ENCODE assay signal across 28 mouse cellular contexts in genomic region chr5:92227782-92228181, GRCm38 (mm10). TPM values are rescaled to one million over a fixed set of nuclear protein-coding genes. Genes with fewer than 3 reads are reported as not detected.
DNase-seq lines count a peak whose midpoint lies in the region; TF ChIP-seq lines count a peak whose summit lies in the region.
"Had no signal": no experiment of that assay in that cellular context is flagged by ENCODE, and none has a peak within 500 bp of the region (broad histone marks: within the 10 kb centered on the region; RNA-seq: fewer than 3 reads in every experiment).

No protein-coding gene starts in this region.

- H3K9me3 ChIP-seq in heart, embryonic 10.5 days: no peaks in the 10 kb centered on the region
- H3K9me3 ChIP-seq in MEL (replicated peaks; ENCODE audit: insufficient read depth, low read length): no peaks in the 10 kb centered on the region
- H3K9me3 ChIP-seq: embryonic facial prominence, embryonic 15.5 days; forebrain, embryonic 10.5 days; G1E had no signal

- WGBS in heart, embryonic 10.5 days: 84% methylated on average over 7 of the region's 7 CpGs

- no peak overlapping the region for H3K4me3 ChIP-seq in heart, embryonic 10.5 days
- no peak overlapping the region for H3K4me3 ChIP-seq in MEL (ENCODE audit: control insufficient read depth in 1 of 2, insufficient read depth in 1 of 2, low read depth in 2 of 2, low read length in 2 of 2)
- H3K4me3 ChIP-seq: embryonic facial prominence, embryonic 15.5 days; erythroblast, embryonic 14.5 days; forebrain, embryonic 10.5 days had no signal

- H3K27me3 ChIP-seq in heart, embryonic 10.5 days (ENCODE audit: insufficient read depth, poor library complexity, severe bottlenecking): no peaks in the 10 kb centered on the region
- peaks cover 0 to 2% of the 10 kb centered on the region in 2 experiments; a peak in 1 of 4 replicates for H3K27me3 ChIP-seq in MEL (ENCODE audit: control insufficient read depth in 1 of 2, insufficient read depth in 2 of 2, low read length in 2 of 2)
- H3K27me3 ChIP-seq: embryonic facial prominence, embryonic 15.5 days had no signal

- TF ChIP-seq POLR2A in MEL (IDR thresholded peaks at IDR 0.05; ENCODE audit: control insufficient read depth in 1 of 2, insufficient read depth in 1 of 2, low read depth in 1 of 2, low read length in 2 of 2, poor library complexity in 1 of 2): no peak

- no peak for TF ChIP-seq EP300 in MEL (IDR thresholded peaks at IDR 0.05; ENCODE audit: low read depth in 1 of 2, low read length in 2 of 2)

- no peak for TF ChIP-seq CTCF in MEL (IDR thresholded peaks at IDR 0.05 in 2 of 3, conservative IDR thresholded peaks at IDR 0.05 in 1 of 3; ENCODE audit: control insufficient read depth in 1 of 3, insufficient read depth in 1 of 3, low read depth in 2 of 3, low read length in 3 of 3, poor library complexity in 1 of 3, severe bottlenecking in 1 of 3)

- TF ChIP-seq RAD21 in MEL (IDR thresholded peaks at IDR 0.05; ENCODE audit: low read depth, low read length): no peak

- intact Hi-C loops in gastrocnemius, postnatal 14 days (cut with DNase I; ENCODE audit: low total_unique reads): no loop called here
- intact Hi-C loops in heart, postnatal 14 days (cut with DNase I): no loop called here

- no peaks in the 10 kb centered on the region for H3K36me3 ChIP-seq in heart, embryonic 10.5 days
- no peaks in the 10 kb centered on the region for H3K36me3 ChIP-seq in MEL (ENCODE audit: control insufficient read depth in 1 of 2, insufficient read depth in 2 of 2, low read length in 2 of 2)
- H3K36me3 ChIP-seq: embryonic facial prominence, embryonic 15.5 days; forebrain, embryonic 10.5 days; G1E had no signal

- peak; percentile 28 for DNase-seq in gastrocnemius, postnatal 14 days
- DNase-seq in gastrocnemius, adult 8-10 months (ENCODE audit: low spot score in 2 of 2): no peak
- peak; percentile 13 to 22 for DNase-seq in heart, postnatal 14 days
- DNase-seq in heart, embryonic 10.5 days (ENCODE audit: low spot score): no peak
- DNase-seq in 416B (ENCODE audit: low read depth) (peak; percentile 37), MEL (ENCODE audit: low read depth, low spot score) (no peak)
- no peak for DNase-seq in retina, postnatal 1 day
- DNase-seq: adrenal gland, postnatal 10 days; cerebellum, adult 11 months; cerebellum, adult 8-10 months; cerebellum, postnatal 14 days; embryo, embryonic 11 days; kidney, adult 18-20 months had no signal

- no peaks in the 10 kb centered on the region for H3K4me1 ChIP-seq in heart, embryonic 10.5 days
- H3K4me1 ChIP-seq in MEL (ENCODE audit: control insufficient read depth in 1 of 2, insufficient read depth in 2 of 2, low read length in 2 of 2): no peaks in the 10 kb centered on the region
- H3K4me1 ChIP-seq: embryonic facial prominence, embryonic 15.5 days had no signal

- no peak overlapping the region for H3K9ac ChIP-seq in MEL (ENCODE audit: control insufficient read depth, low read depth, low read length, poor library complexity, severe bottlenecking)
- H3K9ac ChIP-seq: embryonic facial prominence, embryonic 15.5 days had no signal

- H3K27ac ChIP-seq in heart, embryonic 10.5 days: no peak overlapping the region
- no peak overlapping the region for H3K27ac ChIP-seq in MEL (ENCODE audit: control insufficient read depth, low read depth, low read length)
- H3K27ac ChIP-seq: embryonic facial prominence, embryonic 15.5 days; forebrain, embryonic 10.5 days had no signal

- no peaks in the 10 kb centered on the region for H3K79me2 ChIP-seq in MEL (ENCODE audit: control insufficient read depth, insufficient read depth, low read length, poor library complexity)

TF ChIP-seq in MEL, 35 proteins besides CTCF, POLR2A, EP300 and RAD21:
- TF ChIP-seq USF1 (IDR thresholded peaks at IDR 0.05; ENCODE audit: low read depth, low read length): no peak
- TF ChIP-seq ZNF384 (IDR thresholded peaks at IDR 0.05; ENCODE audit: low read depth, low read length): peak; percentile 48; the same call in 1 of the 2 replicates

RNA-seq across cellular contexts. Expression of gene U90926, which starts 12.6 kb away (rescaled TPM):
- total RNA-seq in gastrocnemius, postnatal 14 days (2021): not detected
- total RNA-seq in gastrocnemius, adult 8-10 months (2022): not detected
- not detected for total RNA-seq in heart, postnatal 14 days (2021)
- not detected in 2 replicates for polyA plus RNA-seq in heart, embryonic 10.5 days (2016; fragmentation: Nextera tagmentation; extraction: Ambion mirVana)
- total RNA-seq in MEL (2012; rRNA removed): not detected in 2 replicates
- polyA plus RNA-seq in MEL (2012; ENCODE audit: insufficient read depth in 1 of 2, insufficient read length in 2 of 2, low read depth in 1 of 2, low replicate concordance in 2 of 2, missing spikeins in 1 of 2): not detected
- total RNA-seq: common myeloid progenitor, adult 5-6 weeks; G1E; heart, adult 18-20 months; heart, postnatal 25 days had no signal
- polyA plus RNA-seq: brain, embryonic 14.5 days; embryonic facial prominence, embryonic 11.5 days; embryonic facial prominence, embryonic 15.5 days; erythroblast, embryonic 14.5 days; forebrain, embryonic 10.5 days; forebrain, embryonic 14.5 days; G1E; heart, embryonic 14.5 days; hindbrain, embryonic 11.5 days; hindbrain, embryonic 16.5 days; intestine, embryonic 14.5 days; kidney, embryonic 14.5 days had no signal

RNA-seq across cellular contexts. Expression of gene Ppef2, which starts 28.3 kb away (rescaled TPM):
- under 1 TPM in 1 of 2 experiments, not detected in 1; 0.08 TPM for total RNA-seq in gastrocnemius, postnatal 14 days (2021)
- under 1 TPM in 1 of 4 experiments, not detected in 3; 0.19 TPM for total RNA-seq in gastrocnemius, adult 8-10 months (2022)
- not detected for total RNA-seq in heart, postnatal 14 days (2021)
- 0.14 TPM in 1 of 2 replicates, not detected in the other for polyA plus RNA-seq in heart, embryonic 10.5 days (2016; fragmentation: Nextera tagmentation; extraction: Ambion mirVana)
- 0.04 TPM in 1 of 2 replicates, not detected in the other for total RNA-seq in MEL (2012; rRNA removed)
- under 1 TPM in 1 of 2 experiments, not detected in 1; 0.08 TPM for polyA plus RNA-seq in MEL (2012; ENCODE audit: insufficient read depth in 1 of 2, insufficient read length in 2 of 2, low read depth in 1 of 2, low replicate concordance in 2 of 2, missing spikeins in 1 of 2)
- total RNA-seq: common myeloid progenitor, adult 5-6 weeks; heart, adult 18-20 months had no signal
- polyA plus RNA-seq: embryonic facial prominence, embryonic 11.5 days; erythroblast, embryonic 14.5 days; forebrain, embryonic 10.5 days; G1E; heart, embryonic 14.5 days; hindbrain, embryonic 11.5 days had no signal

RNA-seq across cellular contexts. Expression of gene Naaa, which starts 50.2 kb away (rescaled TPM):
- 1 to 10 TPM; 5.7 to 8.3 TPM for total RNA-seq in gastrocnemius, postnatal 14 days (2021)
- 1 to 10 TPM; 4.7 to 6.2 (median 5.6) TPM for total RNA-seq in gastrocnemius, adult 8-10 months (2022)
- total RNA-seq in heart, postnatal 14 days (2021): 10 to 100 TPM; 11.1 to 12.4 TPM
- polyA plus RNA-seq in heart, embryonic 10.5 days (2016; fragmentation: Nextera tagmentation; extraction: Ambion mirVana): 7.0 and 9.2 TPM in 2 replicates
- total RNA-seq in MEL (2012; rRNA removed): 2.2 TPM in 2 replicates
- polyA plus RNA-seq in MEL (2012; ENCODE audit: insufficient read depth in 1 of 2, insufficient read length in 2 of 2, low read depth in 1 of 2, low replicate concordance in 2 of 2, missing spikeins in 1 of 2): 1 to 10 TPM in 1 of 2 experiments, not detected in 1; 6.7 TPM

Comparison
In these comparisons a context has a peak if more than half of its experiments do, and no peak if none do; other contexts are left out.
1. DNase-seq: peak in gastrocnemius, postnatal 14 days (single experiment), heart, postnatal 14 days (2 of 2) and 416B (single experiment); none in gastrocnemius, adult 8-10 months (0 of 2), heart, embryonic 10.5 days (single experiment), MEL (single experiment) and retina, postnatal 1 day (single experiment).